Mouse (Mus musculus): ENCODE measurements around the gene Olfr1154.

Gene Olfr1154

DNA sequence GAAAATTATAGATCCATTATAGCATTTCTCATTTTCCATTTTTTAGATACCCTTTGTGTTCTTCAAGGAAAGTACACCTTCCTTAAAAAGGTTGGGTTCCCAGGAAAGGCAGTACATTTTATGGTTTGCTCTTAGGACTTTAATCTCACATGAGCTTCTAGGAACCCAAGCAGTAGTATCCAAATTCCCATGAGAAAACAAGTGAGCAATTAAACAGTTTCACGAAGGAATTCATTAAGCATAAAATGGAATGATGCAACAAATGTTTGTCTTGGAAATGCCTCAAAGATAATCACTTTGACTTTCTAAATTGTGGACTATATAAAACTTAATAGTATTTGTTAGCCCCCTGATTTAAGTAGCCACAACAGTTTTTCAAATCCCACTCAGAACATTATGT is at the start of gene Olfr1154:
Gene Olfr1154 (minus strand): TSS at position 101 of the 400 bp plus-strand sequence.
- DNase-seq, result no peak

DNA sequence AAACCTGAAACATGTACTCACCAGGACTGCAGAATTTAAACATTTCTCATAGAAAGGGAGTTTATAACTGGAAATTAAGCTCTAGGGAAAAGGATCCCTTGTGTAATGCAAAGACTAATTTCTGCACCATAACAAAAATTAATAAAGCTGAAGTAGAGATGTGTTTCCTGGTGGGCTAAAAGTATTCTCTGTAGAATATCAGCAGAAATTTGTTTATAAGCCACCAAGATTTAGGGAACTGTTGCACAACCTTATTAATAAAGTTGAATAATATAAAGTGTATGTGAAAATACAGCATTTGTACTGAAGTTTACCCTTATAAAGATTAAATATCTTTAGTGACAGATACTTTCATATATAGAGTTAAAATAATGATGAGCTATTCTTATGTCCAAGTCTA is 48.0 kb upstream of the Olfr1154 start, which contains the start of gene Olfr1156:
Gene Olfr1156 (minus strand): TSS at position 101 of the 400 bp plus-strand sequence.
- DNase-seq, result no peak

DNA sequence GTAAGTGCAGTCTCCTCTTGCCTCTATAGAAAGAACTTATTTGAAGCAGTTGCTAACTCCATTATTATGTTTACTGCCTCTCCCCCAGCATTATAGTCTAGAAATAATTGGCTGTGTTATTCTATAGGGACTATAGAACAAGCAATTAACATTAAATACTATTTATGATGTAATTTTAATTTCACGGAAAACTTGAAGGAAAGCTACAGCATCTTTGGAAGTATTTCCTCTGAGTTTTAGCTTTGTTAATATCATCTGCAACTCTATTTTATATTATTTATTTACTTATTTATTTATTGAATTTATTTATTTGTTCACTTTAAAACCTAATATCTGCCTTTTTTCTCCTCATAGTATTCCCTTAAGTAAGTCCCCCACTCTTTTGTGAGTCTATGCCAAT is 40.1 kb upstream of the Olfr1154 start, which contains the start of gene Olfr1155:
Gene Olfr1155 (minus strand): TSS at position 101 of the 400 bp plus-strand sequence.
- no peak for DNase-seq

DNA sequence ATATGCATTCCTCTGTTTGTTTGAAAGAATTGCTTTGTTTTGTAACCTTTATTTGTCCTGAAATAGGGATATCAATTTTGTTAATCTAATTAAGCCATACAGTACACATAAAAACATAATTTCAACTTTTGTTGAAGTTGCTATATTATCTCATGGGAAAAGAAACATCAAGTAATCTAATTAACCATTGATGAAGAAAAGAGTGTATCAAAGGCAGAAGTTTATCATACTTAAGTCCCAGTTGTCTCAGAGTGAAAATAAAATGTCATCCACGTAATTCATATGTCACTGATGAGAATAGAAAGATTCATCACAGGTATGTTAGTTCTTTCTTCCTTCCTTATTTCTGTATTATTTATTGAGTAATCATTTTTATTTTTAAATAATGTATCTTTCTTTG is 10.3 kb downstream of the Olfr1154 start, which contains the start of gene Olfr1153:
Gene Olfr1153 (plus strand): TSS at position 301 of the 400 bp plus-strand sequence.
- no peak for DNase-seq

DNA sequence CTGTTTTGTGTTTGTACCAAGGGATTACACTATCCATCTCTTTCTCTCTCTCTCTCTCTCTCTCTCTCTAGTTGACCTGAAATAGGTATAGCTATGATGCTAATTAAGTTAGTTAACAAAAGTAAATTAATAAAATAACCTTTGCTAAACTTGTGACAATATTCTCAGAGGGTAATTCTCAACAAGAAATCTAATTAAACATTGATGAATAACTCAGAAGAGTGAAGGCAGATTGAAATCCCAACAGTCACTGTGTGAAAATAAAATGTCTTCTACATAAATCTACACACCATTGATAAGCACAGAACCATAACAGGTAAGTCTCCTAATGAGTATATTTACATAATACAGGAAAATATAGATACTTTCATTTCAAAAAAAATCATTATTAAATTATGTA is 38.8 kb downstream of the Olfr1154 start, which contains the start of gene Olfr1152:
Gene Olfr1152 (plus strand): TSS at position 301 of the 400 bp plus-strand sequence.
- DNase-seq, result no peak

DNA sequence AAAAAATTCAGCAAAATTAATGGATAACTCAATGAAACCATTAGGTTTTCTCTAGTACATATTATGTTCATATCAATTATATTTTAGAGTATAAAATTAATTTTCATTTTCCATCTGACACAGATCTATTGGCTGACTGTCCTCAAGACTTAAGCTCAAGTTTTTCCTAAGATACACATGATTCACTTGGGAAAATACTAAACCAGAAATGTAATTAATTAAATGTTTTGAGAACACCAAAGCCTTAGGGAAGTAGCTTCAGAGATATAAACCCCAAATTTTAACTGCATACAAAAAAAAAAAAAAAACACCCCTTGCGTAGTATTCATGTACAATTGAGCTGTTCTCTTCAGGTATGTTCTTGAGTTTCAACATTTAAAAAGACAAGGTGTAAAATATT is 49.4 kb downstream of the Olfr1154 start, which contains the start of gene Olfr1151:
Gene Olfr1151 (plus strand): TSS at position 301 of the 400 bp plus-strand sequence.
- no peak for DNase-seq
